Mouse (Mus musculus) adrenal gland, postnatal 14 days (tissue): Measurements from ENCODE around the gene Cd9. TPM values are rescaled to one million over a fixed set of nuclear protein-coding genes. Genes with fewer than 3 reads are reported as not detected.
A peak's percentile ranks its signal among the peaks of the same experiment; 100 is the strongest.

Experiments
- DNase-seq: peaks from one replicate; pipeline ENCODE4 v3.0.0; 2021; ENCODE audit warnings: mixed read lengths
- total RNA-seq: library from RNA; stranded (reverse); gene quantifications from 2 replicates; pipeline ENCODE4 v1.2.3, GENCODE M21; 2021

The Cd9 gene
- total RNA-seq, 1 experiment from 2014 or later: 135 TPM

DNA sequence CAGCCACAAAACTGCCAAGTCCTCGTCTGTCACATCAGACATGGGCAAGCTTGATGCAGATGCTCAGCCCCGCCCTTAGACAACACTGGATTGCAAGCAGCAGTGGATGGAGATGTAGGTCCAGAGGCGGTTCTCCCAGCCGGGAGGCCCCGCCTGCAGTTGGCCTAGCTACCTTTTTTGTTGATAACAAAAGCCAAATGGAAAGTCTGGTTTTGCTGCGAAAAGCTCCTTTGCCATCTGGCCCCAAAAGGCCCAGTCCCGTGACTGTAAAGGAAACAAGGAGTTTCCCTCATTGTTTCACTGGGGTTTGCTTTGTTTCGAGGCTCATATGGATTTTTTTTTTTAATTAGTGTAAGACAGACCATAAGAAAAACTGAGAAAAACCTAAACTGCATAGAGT lies 18.5 kb downstream of the Cd9 start:
- DNase-seq: no peak

DNA sequence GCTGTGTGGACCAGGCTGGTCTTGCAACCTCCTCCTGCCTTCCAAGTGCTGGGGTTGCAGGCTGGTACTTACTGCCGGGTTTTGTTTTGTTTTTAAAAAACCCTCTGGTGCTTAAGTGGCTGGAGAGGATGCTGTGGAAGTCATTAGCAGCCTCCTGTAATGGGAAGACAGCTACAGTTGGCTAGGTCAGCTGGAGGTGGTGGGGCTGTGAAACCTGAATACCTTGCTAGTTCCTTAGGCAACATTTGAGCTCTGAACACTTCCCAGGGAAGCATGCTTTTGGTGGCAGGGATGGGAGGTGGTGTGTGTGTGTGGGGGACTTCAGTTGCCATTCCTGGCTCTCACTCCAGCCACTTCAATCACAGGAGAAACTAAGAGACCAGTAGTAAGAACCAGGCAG lies 19.4 kb downstream of the Cd9 start:
- DNase-seq: no peak

DNA sequence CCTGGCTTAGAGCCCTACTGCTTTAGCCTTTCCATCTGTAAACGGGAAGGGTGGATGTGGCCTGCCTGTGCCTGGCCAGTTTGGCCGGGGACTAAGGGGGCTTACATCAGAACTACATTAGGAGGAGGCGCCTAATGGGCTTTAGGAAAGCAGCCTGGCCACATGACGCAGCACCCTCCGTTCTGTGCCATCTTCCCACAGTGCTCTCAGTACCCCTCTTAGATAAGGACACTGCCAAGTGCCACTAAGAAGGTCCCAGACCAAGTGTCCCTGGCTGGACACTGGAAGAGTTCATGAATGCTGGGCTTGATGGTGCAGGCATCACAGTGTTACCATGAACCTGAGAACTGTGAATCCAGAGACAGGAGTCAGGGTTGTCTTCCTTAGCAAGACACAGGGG lies 20.7 kb downstream of the Cd9 start:
- no peak for DNase-seq

DNA sequence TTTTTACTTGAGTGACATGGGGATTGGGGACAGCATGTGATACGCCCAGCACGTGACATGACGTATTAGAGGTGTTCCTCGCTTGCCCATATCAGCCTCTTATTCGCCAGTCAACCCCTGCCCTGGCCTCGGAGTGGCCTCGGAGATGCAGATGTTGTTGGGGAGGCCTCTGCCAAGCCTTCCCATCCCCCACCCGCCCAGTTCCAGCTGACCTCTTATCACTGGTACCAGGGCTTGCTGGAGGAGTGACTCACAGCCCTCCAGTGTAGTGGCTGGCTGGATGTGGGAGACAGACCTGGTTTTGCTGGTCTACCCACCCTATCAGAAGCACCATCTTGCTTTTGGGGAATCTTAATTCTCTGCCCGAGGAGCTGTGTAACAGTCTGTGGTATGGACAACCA lies 21.3 kb downstream of the Cd9 start:
- no peak for DNase-seq

DNA sequence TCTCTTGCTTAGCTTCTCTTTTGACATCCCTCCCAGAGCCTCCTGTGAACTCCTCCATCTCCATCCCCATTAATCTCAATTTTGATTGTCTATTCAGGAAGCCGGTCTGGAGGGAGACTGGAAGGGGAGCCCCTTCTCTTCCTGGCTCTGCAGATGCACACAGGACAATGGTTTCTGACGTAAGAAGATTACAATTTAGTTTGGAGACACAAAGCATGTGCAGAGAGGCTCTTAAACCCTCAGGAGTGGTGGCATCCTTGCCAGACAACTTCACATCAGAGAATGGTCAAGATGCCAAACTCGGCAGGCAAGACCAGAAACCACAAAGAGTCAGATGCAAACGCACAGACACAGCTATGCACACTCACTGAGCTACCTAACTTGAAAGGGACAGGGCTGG lies 22.7 kb downstream of the Cd9 start:
- no peak for DNase-seq

DNA sequence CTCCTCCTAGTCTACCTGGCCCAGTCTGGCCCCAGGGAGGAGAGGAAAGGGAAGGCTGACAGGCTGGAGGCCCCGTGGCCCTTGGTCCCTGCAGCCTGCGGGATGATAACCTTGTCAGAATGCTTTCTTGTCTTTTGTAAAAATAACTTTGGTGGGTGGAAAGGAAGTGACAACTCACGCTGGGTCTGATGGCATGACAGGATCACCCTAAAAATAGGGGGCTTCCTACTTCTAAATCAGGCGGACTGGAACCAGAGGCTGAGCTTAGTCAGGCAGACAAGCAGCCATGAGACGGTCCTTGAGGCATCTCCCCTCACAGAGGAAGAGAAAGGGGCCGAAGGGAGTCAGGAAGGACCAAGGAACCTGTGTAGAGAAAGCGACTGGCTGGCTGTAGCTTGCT lies 23.3 kb downstream of the Cd9 start:
- DNase-seq: no peak

DNA sequence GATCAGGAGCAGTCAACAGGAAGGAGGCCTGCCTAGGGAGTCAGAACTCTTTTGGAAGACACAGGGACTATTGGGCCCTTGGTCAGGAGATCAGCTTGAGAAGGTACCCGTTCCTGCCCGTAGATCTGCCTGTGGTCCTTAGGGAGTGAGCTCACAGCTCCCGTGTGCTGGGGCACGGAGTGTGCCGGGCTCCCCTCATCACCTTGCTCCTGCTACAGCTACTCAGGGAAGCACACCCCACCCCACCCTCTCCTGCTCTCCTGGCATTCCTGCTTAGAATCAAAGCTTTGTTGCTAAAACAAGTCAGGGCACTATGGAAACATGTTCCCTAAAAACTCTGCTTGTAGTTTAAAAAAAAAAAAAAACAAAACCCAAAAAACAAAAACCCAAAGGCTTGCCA lies 24.0 kb downstream of the Cd9 start:
- DNase-seq: no peak

DNA sequence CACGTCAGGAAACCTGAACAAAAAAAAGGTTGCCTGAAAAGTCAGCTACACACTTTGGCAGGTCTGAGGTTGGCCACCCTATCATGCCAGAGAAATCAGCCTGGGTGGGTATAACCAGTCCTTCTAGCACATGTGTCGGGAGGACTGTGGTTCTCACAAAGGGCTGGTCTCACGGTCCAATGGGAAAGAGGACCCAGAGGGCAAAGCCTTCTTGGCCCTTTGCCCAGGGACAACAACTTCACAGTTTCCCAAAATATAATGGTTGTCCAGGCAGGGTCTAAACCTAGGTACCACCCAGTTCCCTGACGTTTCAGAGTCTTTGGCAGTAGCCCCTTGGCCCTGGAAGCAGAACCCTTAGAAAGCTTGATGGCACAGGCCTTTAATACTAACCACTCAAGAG lies 25.4 kb downstream of the Cd9 start:
- DNase-seq: no peak

DNA sequence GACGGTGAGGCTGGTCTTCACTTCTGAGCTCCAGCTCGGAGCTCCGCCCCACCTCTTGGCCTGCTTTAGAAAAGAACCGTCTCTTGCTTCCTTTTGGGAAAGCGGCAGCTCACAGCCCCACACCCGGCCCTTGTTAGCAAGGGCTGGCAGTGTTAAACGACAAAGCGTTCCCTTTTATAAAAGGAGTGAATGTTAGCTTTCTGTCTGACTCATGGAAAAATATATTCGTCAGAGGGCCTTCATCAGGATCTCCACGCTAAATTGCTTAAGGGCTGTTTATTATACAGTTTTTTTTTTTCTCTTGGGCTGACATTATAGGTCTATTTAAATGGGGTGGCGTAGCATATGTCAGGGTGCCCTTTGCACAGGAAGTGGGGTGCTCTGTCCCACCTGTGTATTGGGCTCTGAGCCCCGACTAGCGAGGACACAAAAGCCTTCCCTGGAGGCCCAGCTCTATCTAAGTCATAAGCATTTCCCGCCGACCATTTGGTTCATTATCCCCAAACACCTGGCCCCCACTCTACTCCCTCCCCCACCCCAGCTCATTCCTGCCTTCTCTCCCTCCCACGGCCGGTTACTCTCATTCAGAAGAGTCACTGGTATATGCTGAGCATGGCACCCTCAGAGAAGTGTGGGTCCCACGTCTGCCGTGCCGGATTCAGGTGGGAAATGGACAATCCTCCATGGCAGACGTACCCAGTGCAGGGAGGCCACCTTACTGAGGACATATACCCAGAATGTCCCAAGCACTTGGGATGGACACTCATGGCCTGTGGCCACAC lies 26.2 kb downstream of the Cd9 start:
- DNase-seq: peak; percentile 34

DNA sequence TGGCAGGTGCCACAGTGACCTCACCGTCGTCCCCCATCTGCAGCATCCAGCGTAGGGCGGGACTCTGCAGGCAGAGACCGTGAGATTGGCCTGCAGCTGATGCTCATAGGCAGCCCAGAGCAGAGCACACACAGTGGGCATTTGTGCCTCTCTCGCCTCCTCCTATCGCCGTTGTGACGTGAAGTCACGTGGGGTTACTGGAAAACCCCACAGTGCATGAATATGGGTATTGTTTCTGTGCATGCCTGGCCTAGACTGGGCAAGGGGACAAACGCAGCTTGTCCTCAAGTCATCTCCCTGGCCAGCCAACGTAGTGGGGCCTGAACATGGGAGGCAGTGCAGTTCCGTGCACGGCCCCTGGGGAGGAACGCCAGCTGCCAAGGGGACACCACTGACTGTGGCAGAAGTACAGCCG lies 27.3 kb downstream of the Cd9 start:
- DNase-seq: peak; percentile 58

DNA sequence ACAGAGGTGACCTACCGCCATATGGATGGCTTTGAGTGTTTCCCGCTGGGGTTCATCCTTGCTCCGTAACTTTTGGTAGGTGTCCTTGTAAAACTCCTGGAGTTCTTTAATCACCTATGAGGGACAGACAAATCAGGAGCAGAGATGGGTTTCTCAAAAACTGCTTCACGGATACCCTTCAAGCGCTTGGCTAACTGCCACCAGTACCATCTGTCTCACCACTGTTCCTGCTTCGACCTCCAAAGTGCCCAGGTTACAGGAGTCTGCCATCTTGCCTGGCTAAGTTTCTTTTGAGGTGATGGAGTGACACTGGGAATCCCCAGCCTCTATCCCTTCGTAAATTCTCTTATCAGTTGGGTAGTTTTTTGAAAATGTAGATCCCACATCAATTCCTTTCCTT lies 32.3 kb downstream of the Cd9 start:
- DNase-seq: no peak

DNA sequence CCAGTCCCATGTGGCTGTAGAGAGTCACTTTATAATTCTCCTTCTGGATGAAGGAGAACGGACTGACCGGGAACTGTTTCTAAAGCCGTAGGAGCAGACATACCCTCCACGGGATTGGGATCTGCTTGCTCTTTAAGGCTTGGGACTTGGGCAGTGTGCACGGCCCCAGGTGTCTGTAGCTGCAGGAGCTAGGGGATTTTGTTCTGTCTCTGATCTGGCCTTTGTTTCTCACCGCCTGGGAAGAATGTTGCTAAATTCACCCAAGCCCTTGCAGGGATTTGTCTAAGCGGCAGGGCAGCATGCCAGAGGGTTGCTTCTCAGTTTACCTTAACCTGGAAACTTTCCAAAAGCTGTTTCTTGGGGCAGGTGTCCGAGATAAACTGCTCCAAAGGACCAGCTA lies 32.8 kb downstream of the Cd9 start:
- DNase-seq: no peak

DNA sequence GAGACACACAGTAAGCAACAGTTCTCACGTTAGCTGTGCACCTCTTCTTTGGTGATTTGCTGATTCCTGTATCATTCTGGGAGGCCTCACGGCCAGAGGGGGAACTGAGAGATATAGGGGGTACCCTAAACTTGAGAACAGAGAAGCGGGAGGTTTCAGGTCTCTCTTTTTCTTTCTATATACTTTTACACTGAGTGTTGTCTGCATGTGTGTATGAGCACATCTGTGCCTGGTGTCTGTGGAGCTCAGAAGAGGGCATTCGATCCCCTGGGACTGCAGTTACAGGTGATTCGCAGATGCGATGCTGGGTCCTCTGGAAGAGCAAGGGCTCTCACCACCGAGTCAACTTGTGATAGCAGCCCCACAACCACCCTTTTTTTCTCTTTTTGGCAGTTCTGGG lies 33.3 kb downstream of the Cd9 start:
- DNase-seq: no peak

DNA sequence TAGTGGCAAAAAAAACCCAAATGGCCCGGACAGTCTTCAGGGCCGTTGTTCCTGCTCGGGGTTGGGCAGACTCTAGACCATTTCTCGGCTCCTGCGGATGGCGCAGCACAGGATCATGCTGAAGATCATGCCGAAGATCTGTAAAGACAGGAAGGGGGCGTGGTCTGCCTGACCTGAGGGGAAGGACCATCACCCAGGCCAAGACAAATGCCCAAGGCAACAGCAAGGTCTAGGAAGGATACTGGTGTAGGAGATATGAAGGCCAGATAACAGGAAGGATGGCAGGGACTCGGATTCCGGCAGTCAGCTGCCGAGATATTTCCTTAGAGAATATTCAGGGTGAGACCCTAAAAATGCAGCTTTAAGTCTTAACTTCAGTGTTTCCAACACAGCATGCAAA lies 34.0 kb downstream of the Cd9 start:
- no peak for DNase-seq

DNA sequence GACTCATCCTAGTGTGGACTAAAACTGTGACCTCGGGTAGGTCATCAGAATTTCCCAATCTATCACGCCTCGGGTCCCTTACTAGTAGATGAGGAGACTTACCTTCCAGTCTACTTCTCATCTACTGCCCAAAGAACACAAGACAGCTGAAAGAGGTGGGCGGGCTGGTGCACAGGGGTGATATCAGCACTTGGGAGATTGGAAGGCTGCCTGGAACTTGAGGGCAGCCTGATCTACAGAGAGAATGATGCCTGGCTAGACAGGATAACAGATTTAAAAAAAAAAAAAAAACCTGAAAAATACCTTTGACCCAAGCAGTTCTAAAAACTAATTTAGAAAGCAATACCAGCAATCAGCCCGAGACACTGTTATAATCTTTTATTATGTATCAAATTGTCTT lies 34.7 kb downstream of the Cd9 start:
- no peak for DNase-seq

DNA sequence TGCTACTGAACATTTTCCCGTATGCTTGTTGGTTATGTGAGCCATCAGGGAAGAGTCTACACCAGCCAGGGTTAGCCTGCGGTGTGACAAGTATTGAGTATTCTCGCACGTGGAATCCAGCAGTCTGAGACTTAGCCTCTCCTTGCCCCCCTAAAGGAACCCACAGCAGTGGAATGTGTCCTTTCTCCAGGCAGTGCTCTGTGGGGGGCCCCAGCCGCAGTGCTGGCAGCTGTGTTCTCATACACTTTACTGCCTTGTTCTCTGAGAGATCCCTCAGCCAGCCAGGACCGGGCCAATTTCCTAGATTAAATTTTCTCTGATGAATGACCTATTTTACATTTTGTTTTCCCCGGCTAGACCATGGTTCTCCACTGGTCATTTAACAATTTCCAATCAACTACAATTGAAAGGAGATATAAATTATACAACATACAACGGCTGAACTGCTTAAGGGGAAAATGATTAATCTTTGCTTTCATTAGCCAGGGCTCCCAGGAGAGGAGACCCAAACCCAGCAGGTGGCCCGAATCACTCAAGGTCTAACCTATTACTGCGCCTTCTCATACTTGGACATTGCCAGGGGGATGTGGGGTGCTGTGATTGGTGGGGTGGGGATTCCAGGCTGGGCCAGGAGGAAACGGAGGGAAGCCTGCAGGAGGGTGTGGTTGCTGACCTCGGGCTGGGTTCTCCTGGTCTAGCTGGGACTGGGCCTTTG lies 38.6 kb downstream of the Cd9 start:
- DNase-seq: no peak

DNA sequence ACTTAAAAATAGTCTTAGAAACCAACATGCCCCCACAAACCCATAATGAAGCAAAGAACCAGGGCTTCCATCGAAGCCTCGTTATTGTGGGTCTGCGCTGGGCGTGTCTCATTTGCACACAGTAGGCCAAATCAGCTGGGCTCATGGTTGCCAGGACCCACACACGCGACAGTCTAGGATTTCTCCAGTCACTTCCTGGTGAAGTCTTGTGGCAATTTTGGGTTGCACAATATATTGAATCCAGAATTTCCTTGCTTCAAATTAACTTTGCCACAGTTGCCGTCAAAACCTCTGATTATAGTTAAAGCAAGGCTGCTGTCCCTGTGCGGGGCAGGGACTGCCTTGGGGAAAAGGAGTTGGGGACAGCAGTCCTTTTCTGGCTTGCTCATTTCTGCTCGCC lies 39.9 kb downstream of the Cd9 start:
- DNase-seq: no peak

DNA sequence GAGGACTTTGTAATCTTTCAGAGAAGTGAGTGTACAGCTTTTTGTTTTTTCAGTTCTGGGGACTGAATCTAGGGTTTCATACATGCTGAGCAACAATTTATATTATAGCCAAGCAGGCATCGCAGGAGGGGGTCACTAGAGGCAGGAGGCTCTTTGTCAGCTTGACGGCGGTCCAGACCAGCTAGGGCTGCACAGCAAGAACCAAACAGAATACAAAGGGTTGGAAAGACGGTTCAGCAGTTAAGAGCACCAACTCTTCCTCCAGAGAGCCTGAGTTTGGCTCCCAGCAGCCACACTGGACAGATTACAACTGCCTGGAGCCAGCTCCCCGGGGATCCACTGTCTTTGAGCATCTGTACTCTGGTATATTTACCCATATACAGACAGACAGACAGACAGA lies 40.3 kb downstream of the Cd9 start:
- DNase-seq: no peak

DNA sequence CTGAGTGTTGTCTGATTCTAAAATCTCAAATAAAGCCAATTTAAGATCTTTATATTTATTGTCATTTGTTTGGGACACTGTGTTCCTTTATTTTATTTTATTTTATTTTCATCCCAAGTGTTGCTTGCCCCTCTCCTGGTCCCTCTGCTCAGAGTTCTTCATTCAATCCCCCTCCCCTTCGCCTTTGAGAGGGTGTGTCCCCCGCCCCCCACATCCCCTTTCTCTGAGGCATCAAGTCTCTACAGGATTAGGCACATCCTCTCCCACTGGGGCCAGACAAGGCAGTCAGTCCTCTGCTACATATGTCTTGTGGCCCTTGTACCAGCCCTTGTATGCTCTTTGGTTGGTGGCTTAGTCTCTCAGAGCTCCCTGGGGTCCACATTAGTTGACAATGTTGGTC lies 46.9 kb downstream of the Cd9 start:
- DNase-seq: no peak

DNA sequence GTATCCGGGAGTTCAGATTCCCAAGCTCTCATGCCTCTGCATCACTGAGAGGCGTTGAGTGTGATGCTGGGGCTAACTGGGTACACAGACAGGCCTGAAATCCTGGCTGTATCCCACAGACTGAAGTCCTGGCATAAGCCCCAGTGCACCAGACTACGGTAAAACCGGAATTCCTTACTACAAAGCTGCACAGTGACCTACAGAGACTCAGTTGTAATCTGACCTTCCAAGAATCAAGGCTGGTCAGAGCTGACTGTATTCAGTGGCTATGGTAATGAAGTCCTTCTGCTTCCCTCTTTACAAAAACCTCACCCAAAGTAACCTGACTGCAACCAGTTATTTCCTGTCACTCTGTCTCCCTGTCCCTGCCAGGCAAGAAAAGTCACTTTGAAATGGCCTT lies 47.4 kb downstream of the Cd9 start:
- DNase-seq: peak; percentile 48

DNA sequence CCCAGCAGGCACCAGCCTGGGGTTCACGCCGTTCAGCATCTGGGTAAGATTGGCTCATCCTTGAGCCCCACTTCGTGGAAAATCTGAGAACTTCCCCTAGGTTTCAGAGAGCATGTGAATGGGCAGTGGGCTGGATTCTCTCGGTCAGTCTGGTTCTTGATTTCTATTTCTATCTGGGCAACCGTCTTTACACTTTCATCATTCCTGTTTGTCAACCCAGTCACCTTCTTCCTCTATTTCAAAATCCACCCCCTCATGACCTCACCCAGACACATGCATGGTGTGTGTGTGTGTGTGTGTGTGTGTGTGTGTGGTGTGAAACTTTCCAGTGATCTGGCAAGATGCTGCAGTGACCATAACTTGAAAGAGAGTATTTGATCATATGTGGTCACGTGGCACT lies 49.2 kb downstream of the Cd9 start:
- no peak for DNase-seq

DNA sequence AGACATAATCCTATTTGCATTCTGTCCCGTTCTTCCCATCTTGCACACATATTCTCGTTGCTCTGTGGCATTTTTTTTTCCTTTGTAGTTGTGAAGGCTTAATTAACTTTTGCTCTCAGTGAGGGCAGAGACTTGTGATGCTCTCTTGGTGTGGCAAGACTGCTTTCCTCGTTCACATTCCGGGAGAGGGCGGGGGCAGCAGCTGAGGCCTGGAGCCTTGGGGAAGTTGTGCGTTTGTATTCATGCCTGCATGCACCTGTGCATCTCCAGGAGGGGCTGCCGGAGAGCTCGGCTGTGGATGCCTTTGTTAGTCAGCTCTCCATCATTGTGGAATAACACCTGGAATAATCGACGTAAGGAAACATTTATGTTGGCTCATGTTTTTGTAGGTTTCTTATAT lies 52.0 kb downstream of the Cd9 start:
- no peak for DNase-seq

DNA sequence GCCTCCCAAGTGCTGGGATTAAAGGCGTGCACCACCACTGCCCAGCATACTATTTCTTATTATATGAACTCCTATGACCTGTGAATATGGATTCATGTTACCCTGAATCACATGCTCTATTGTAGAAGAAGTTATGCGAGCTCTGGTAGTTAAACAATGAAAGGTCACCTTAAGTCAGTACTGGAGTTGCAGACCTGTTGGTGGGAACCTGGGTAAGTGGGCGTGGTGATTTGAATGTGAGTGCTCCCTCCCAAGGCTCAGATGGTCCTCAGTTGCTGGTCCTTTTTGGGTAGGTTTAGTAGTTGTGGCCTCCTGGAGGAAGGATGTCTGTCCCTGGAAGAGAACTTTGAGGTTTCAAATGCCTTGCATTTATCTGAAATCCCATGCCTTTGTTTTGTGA lies 57.8 kb downstream of the Cd9 start:
- no peak for DNase-seq
